Mouse (Mus musculus) heart, adult 2 months (tissue): ENCODE results near the gene Oxa1l.

ENCODE experiments used
- CTCF ChIP-seq: fragments of 200-600 bp; IDR thresholded peaks from 2 replicates; pipeline ENCODE4 v1.8.1; 2022; ENCODE audit warnings: antibody characterized with exemption, mild to moderate bottlenecking, moderate library complexity
- EP300 ChIP-seq: fragments of 200-500 bp; IDR thresholded peaks from 2 replicates; pipeline ENCODE4 v1.6.1; 2011; ENCODE audit warnings: low read depth, low read length, control low read depth; ENCODE audit not compliant: insufficient read depth

GRCm38 (mm10) chr14:54409057-54409645 lies 48.5 kb downstream of the Oxa1l start:
- TF ChIP-seq EP300 (no peak), CTCF (no peak)
